Mouse (Mus musculus) hindbrain, embryonic 13.5 days (tissue): ENCODE measurements at regions not wholly inside any gene's neighbourhood (a gene's known extent, or its start where the extent isn't known, plus 50 kb on each side); places are given as distances from the start of the nearest gene placed in this dataset.

Source experiments
- ATAC-seq: fragments of 200-750 bp; cut with Nextera tagmentation; 2 replicates; pipeline ENCODE4 v1.8.0; 2017; ENCODE audit warnings: moderate TSS enrichment; ENCODE audit not compliant: low FRiP score
- H3K27ac ChIP-seq: fragments of 300-500 bp; sonication (generic); 2 replicates; pipeline ENCODE4 v1.5.1; 2015; ENCODE audit warnings: inconsistent platforms, mild to moderate bottlenecking, moderate library complexity
- H3K27me3 ChIP-seq: fragments of 300-500 bp; sonication (generic); 2 replicates; pipeline ENCODE4 v1.6.1; 2015; ENCODE audit warnings: mild to moderate bottlenecking, inconsistent platforms
- H3K36me3 ChIP-seq: fragments of 300-500 bp; sonication (generic); 2 replicates; pipeline ENCODE4 v1.6.1; 2015; ENCODE audit warnings: mild to moderate bottlenecking, inconsistent platforms
- H3K4me1 ChIP-seq: fragments of 300-500 bp; sonication (generic); replicated peaks from 2 replicates; pipeline ENCODE4 v1.6.1; 2015; ENCODE audit warnings: inconsistent platforms
- H3K4me2 ChIP-seq: fragments of 300-500 bp; sonication (generic); 2 replicates; pipeline ENCODE4 v1.6.1; 2015; ENCODE audit warnings: inconsistent platforms, mild to moderate bottlenecking, moderate library complexity
- H3K4me3 ChIP-seq: fragments of 300-500 bp; sonication (generic); 2 replicates; pipeline ENCODE4 v1.5.1; 2015; ENCODE audit warnings: mild to moderate bottlenecking, inconsistent platforms
- H3K9ac ChIP-seq: fragments of 300-500 bp; sonication (generic); 2 replicates; pipeline ENCODE4 v1.6.1; 2015; ENCODE audit warnings: mild to moderate bottlenecking, inconsistent platforms
- H3K9me3 ChIP-seq: fragments of 300-500 bp; sonication (generic); 2 replicates; pipeline ENCODE4 v1.6.1; 2016; ENCODE audit warnings: inconsistent platforms
- WGBS: fragments of 180-500 bp; shearing (Covaris S2); methylation state at CpG from one replicate; pipeline ENCODE4 v1.1.7; 2015; 5-methylcytosine and 5-hydroxymethylcytosine counted together

GRCm38 (mm10) chr1:42362438-42362837, 333.1 kb upstream of the Pou3f3 start:
- H3K36me3 ChIP-seq: no peaks in the 10 kb centered on the region
- ATAC-seq: no peak
- WGBS: 84% methylated on average over 3 of the region's 3 CpGs

DNA sequence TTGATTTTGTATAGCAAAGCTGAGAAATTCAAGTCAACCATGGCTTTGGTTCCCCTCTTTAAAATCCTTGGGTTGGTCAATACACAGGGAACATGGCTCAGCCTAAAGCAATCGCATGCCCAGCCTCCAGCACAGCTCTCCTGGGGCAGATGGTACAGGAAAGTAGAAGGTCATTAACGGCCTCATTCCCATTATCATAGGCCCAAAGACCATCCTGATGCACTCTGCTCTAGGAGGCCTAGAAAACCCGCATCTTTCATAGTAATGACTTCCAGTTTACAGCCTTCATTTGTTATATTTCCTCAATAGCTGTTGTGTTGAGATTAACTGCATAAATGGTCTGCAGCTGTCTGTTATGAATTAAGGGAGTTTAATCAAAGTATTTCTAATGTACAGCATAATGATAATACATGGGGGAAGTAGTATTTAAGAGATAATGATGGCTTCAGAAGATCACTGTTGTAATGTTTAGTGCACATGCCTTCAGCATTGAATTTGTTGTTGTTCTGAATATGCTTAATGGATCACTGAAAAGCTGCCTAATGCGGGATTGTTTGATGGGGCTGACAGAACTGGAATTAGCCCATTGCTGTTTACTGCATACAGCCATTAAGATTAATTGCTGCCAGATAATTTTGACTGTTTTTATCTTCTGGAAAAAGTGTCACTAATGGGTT, 329.8 kb upstream of the Pou3f3 start:
- H3K4me3 ChIP-seq: no peak overlapping the region
- 0 out of 2 replicates have a peak, but pooled peaks cover 2% of the 10 kb centered on the region for H3K4me1 ChIP-seq
- 62% methylated on average over 4 of the region's 4 CpGs for WGBS
- no peak for ATAC-seq
- H3K4me2 ChIP-seq: no peak overlapping the region
- H3K9me3 ChIP-seq: no peaks in the 10 kb centered on the region
- no peak overlapping the region for H3K9ac ChIP-seq
- no peaks in the 10 kb centered on the region for H3K27me3 ChIP-seq
- no peaks in the 10 kb centered on the region for H3K36me3 ChIP-seq
- no peak overlapping the region for H3K27ac ChIP-seq

More at GRCm38 (mm10) chr1:42362438-42362837, 333.1 kb upstream of the Pou3f3 start:
- H3K4me1 ChIP-seq: 0 out of 2 replicates have a peak, but pooled peaks cover 2% of the 10 kb centered on the region
- H3K27ac ChIP-seq: no peak overlapping the region
- H3K27me3 ChIP-seq: no peaks in the 10 kb centered on the region
- H3K9me3 ChIP-seq: no peaks in the 10 kb centered on the region
- H3K4me2 ChIP-seq: no peak overlapping the region
- H3K4me3 ChIP-seq: no peak overlapping the region
- no peak overlapping the region for H3K9ac ChIP-seq

- Histone ChIP-seq H3K4me3 (no peak overlapping the region), H3K36me3 (no peaks in the 10 kb centered on the region), H3K9ac (no peak overlapping the region), H3K27ac (0 out of 2 replicates have a peak overlapping the region, but pooled peaks have one; percentile 9), H3K9me3 (0 out of 2 replicates have a peak, but pooled peaks cover 3% of the 10 kb centered on the region), H3K4me2 (0 out of 2 replicates have a peak overlapping the region, but pooled peaks have one; percentile 1), H3K27me3 (no peaks in the 10 kb centered on the region), H3K4me1 (peaks cover 7% of the 10 kb centered on the region)
- WGBS: 65% methylated on average over 18 of the region's 18 CpGs
- ATAC-seq: no peak
Measured at GRCm38 (mm10) chr1:42387919-42388684, 307.5 kb upstream of the Pou3f3 start.

DNA sequence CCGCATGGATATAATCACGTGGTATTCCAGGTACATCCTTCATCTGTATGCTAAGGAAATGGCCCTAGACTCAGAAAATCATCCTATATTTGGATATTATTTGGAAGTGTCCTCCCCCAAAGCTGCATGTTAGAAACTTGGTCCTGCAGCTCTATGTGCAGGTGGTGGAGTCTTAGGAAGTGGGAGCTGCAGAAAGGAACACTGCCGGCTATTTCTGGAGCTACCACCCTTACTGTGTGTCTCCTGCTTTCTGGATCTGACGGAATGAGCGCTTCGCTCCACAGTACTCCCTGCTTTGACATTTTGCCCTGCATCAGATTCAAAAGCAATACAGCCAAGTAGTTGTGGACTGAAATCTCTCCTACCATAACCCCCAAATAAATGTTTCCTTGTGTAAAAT, 306.8 kb upstream of the Pou3f3 start:
- Histone ChIP-seq H3K9ac (no peak overlapping the region), H3K36me3 (no peaks in the 10 kb centered on the region), H3K4me2 (no peak overlapping the region), H3K4me3 (no peak overlapping the region), H3K27me3 (no peaks in the 10 kb centered on the region), H3K4me1 (peaks cover 7% of the 10 kb centered on the region), H3K27ac (no peak overlapping the region), H3K9me3 (0 out of 2 replicates have a peak, but pooled peaks cover 3% of the 10 kb centered on the region)
- no peak for ATAC-seq
- 93% methylated on average over 6 of the region's 6 CpGs for WGBS

- no peak overlapping the region for H3K27ac ChIP-seq
- H3K9ac ChIP-seq: no peak overlapping the region
- peaks cover 6% of the 10 kb centered on the region for H3K4me1 ChIP-seq
- H3K4me3 ChIP-seq: no peak overlapping the region
- WGBS: 86% methylated on average over 13 of the region's 13 CpGs
- no peak for ATAC-seq
- H3K4me2 ChIP-seq: no peak overlapping the region
- H3K27me3 ChIP-seq: no peaks in the 10 kb centered on the region
- H3K9me3 ChIP-seq: no peaks in the 10 kb centered on the region
- H3K36me3 ChIP-seq: no peaks in the 10 kb centered on the region
Measured at GRCm38 (mm10) chr1:42395651-42396260, 299.8 kb upstream of the Pou3f3 start.

GRCm38 (mm10) chr1:42398461-42399154, 297.0 kb upstream of the Pou3f3 start:
- no peak overlapping the region for H3K4me3 ChIP-seq
- peaks cover 6% of the 10 kb centered on the region for H3K4me1 ChIP-seq
- H3K9ac ChIP-seq: no peak overlapping the region
- no peaks in the 10 kb centered on the region for H3K36me3 ChIP-seq
- ATAC-seq: no peak; the same call in 1 of the 2 replicates
- H3K4me2 ChIP-seq: no peak overlapping the region
- WGBS: 20% methylated on average over 8 of the region's 8 CpGs
- no peaks in the 10 kb centered on the region for H3K27me3 ChIP-seq
- H3K27ac ChIP-seq: no peak overlapping the region
- H3K9me3 ChIP-seq: no peaks in the 10 kb centered on the region

- no peaks in the 10 kb centered on the region for H3K27me3 ChIP-seq
- ATAC-seq: peak; percentile 52; the same call in 1 of the 2 replicates
- H3K27ac ChIP-seq: no peak overlapping the region
- H3K4me2 ChIP-seq: peak overlapping the region; percentile 41
- no peaks in the 10 kb centered on the region for H3K9me3 ChIP-seq
- 51% methylated on average over 21 of the region's 21 CpGs for WGBS
- H3K9ac ChIP-seq: peak overlapping the region; percentile 49; the same call in 1 of the 2 replicates
- H3K4me1 ChIP-seq: peaks cover 24% of the 10 kb centered on the region
- no peaks in the 10 kb centered on the region for H3K36me3 ChIP-seq
- H3K4me3 ChIP-seq: 0 out of 2 replicates have a peak overlapping the region, but pooled peaks have one; percentile 7
Measured at GRCm38 (mm10) chr1:42415817-42416538, 279.6 kb upstream of the Pou3f3 start.

GRCm38 (mm10) chr1:42416539-42417218, 278.9 kb upstream of the Pou3f3 start:
- Histone ChIP-seq H3K27me3 (no peaks in the 10 kb centered on the region), H3K4me3 (no peak overlapping the region), H3K4me1 (peaks cover 24% of the 10 kb centered on the region), H3K9me3 (no peaks in the 10 kb centered on the region), H3K9ac (no peak overlapping the region), H3K36me3 (no peaks in the 10 kb centered on the region), H3K27ac (no peak overlapping the region), H3K4me2 (peak overlapping the region; percentile 41; the same call in 1 of the 2 replicates)
- 42% methylated on average over 8 of the region's 8 CpGs for WGBS
- ATAC-seq: peak; percentile 39; the same call in 1 of the 2 replicates

GRCm38 (mm10) chr1:42417815-42418214, 277.8 kb upstream of the Pou3f3 start:
- 60% methylated on average over 4 of the region's 4 CpGs for WGBS
- H3K4me3 ChIP-seq: no peak overlapping the region
- no peak overlapping the region for H3K4me2 ChIP-seq
- H3K9me3 ChIP-seq: no peaks in the 10 kb centered on the region
- no peak for ATAC-seq
- H3K9ac ChIP-seq: no peak overlapping the region
- H3K36me3 ChIP-seq: no peaks in the 10 kb centered on the region
- no peak overlapping the region for H3K27ac ChIP-seq
- H3K4me1 ChIP-seq: peaks cover 24% of the 10 kb centered on the region
- H3K27me3 ChIP-seq: no peaks in the 10 kb centered on the region

- no peak for ATAC-seq
- Histone ChIP-seq H3K36me3 (no peaks in the 10 kb centered on the region), H3K4me1 (peaks cover 24% of the 10 kb centered on the region), H3K9ac (no peak overlapping the region), H3K9me3 (no peaks in the 10 kb centered on the region), H3K4me3 (no peak overlapping the region), H3K4me2 (no peak overlapping the region), H3K27ac (no peak overlapping the region), H3K27me3 (no peaks in the 10 kb centered on the region)
- WGBS: 76% methylated on average over 1 of the region's 1 CpGs
Measured at GRCm38 (mm10) chr1:42418233-42418632, 277.3 kb upstream of the Pou3f3 start.
